Mouse (Mus musculus) heart, postnatal 0 days (tissue): ENCODE measurements at regions not wholly inside any gene's neighbourhood (a gene's known extent, or its start where the extent isn't known, plus 50 kb on each side); places are given as distances from the start of the nearest gene placed in this dataset.
A peak's percentile ranks its signal among the peaks of the same experiment; 100 is the strongest.

Experiments used
- ATAC-seq: fragments of 200-750 bp; cut with Nextera tagmentation; 2 replicates; pipeline ENCODE4 v1.8.0; 2017; ENCODE audit warnings: low read depth, moderate number of reproducible peaks, moderate library complexity; ENCODE audit not compliant: insufficient read depth
- DNase-seq: peaks from one replicate; pipeline ENCODE4 v3.0.0-alpha.2; 2016; ENCODE audit warnings: low spot score
- H3K27ac ChIP-seq: fragments of 300-500 bp; sonication (generic); 2 replicates; pipeline ENCODE4 v1.5.1; 2014; ENCODE audit warnings: low read depth, mild to moderate bottlenecking
- H3K27me3 ChIP-seq: fragments of 300-500 bp; sonication (generic); 2 replicates; pipeline ENCODE4 v1.6.1; 2014; ENCODE audit warnings: low read length, mixed read lengths; ENCODE audit not compliant: control insufficient read depth, insufficient read depth
- H3K36me3 ChIP-seq: fragments of 300-500 bp; sonication (generic); replicated peaks from 2 replicates; pipeline ENCODE4 v1.6.1; 2014; ENCODE audit warnings: low read length, mixed read lengths; ENCODE audit not compliant: control insufficient read depth, insufficient read depth
- H3K4me1 ChIP-seq: fragments of 300-500 bp; sonication (generic); 2 replicates; pipeline ENCODE4 v1.6.1; 2014; ENCODE audit warnings: antibody characterized with exemption; ENCODE audit not compliant: control insufficient read depth, insufficient read depth
- H3K4me2 ChIP-seq: fragments of 300-500 bp; sonication (generic); 2 replicates; pipeline ENCODE4 v1.6.1; 2014; ENCODE audit warnings: low read depth, mild to moderate bottlenecking, low read length, moderate library complexity
- H3K4me3 ChIP-seq: fragments of 300-500 bp; sonication (generic); 2 replicates; pipeline ENCODE4 v1.5.1; 2014; ENCODE audit warnings: low read depth, low read length
- H3K9ac ChIP-seq: fragments of 300-500 bp; sonication (generic); replicated peaks from 2 replicates; pipeline ENCODE4 v1.6.1; 2014; ENCODE audit warnings: low read depth, low read length, mixed read lengths
- H3K9me3 ChIP-seq: fragments of 300-500 bp; sonication (generic); replicated peaks from 2 replicates; pipeline ENCODE4 v1.6.1; 2016; ENCODE audit warnings: low read length; ENCODE audit not compliant: control insufficient read depth
- CTCF ChIP-seq: IDR thresholded peaks from 2 replicates; pipeline ENCODE4 v1.5.1; 2016; ENCODE audit warnings: antibody characterized with exemption, control low read depth, low read depth
- EP300 ChIP-seq: IDR thresholded peaks from 2 replicates; pipeline ENCODE4 v1.6.1; 2016; ENCODE audit warnings: antibody characterized with exemption, low read depth
- WGBS: fragments of 180-500 bp; shearing (Covaris S2); extraction: QIAGEN DNeasy Blood & Tissue Kit; methylation state at CpG from one replicate; pipeline ENCODE4 v1.1.7; 2014; 5-methylcytosine and 5-hydroxymethylcytosine counted together

- 45% methylated on average over 5 of the region's 5 CpGs for WGBS
- Histone ChIP-seq H3K4me2 (no peak overlapping the region), H3K9me3 (0 out of 2 replicates have a peak, but pooled peaks cover 3% of the 10 kb centered on the region), H3K9ac (no peak overlapping the region), H3K4me1 (no peaks in the 10 kb centered on the region), H3K36me3 (no peaks in the 10 kb centered on the region), H3K27ac (no peak overlapping the region), H3K27me3 (peaks cover 7% of the 10 kb centered on the region; the same call in 1 of the 2 replicates), H3K4me3 (no peak overlapping the region)
- DNase-seq, result no peak
- TF ChIP-seq EP300, result no peak
- ATAC-seq, result no peak
These were observed 215.3 kb upstream of the Zfp637 start for GRCm38 (mm10) chr6:117625716-117626115.

GRCm38 (mm10) chr6:117627461-117627860 is 213.5 kb upstream of the Zfp637 start:
- no peak for DNase-seq
- Histone ChIP-seq H3K9ac (no peak overlapping the region), H3K27me3 (no peaks in the 10 kb centered on the region; the same call in 1 of the 2 replicates), H3K4me1 (no peaks in the 10 kb centered on the region), H3K9me3 (0 out of 2 replicates have a peak, but pooled peaks cover 3% of the 10 kb centered on the region), H3K4me2 (no peak overlapping the region), H3K27ac (no peak overlapping the region), H3K36me3 (no peaks in the 10 kb centered on the region), H3K4me3 (no peak overlapping the region)
- 77% methylated on average over 3 of the region's 3 CpGs for WGBS
- TF ChIP-seq CTCF, result no peak
- ATAC-seq, result no peak

- no peaks in the 10 kb centered on the region for H3K36me3 ChIP-seq
- no peak overlapping the region for H3K9ac ChIP-seq
- no peak overlapping the region for H3K27ac ChIP-seq
- 0 out of 2 replicates have a peak, but pooled peaks cover 3% of the 10 kb centered on the region for H3K27me3 ChIP-seq
- 44% methylated on average over 8 of the region's 8 CpGs for WGBS
- H3K9me3 ChIP-seq, result no peaks in the 10 kb centered on the region
- TF ChIP-seq CTCF (peak; percentile 21), EP300 (no peak)
- ATAC-seq, result no peak
- H3K4me3 ChIP-seq, result no peak overlapping the region
- no peaks in the 10 kb centered on the region for H3K4me1 ChIP-seq
- peak; percentile 22 for DNase-seq
- H3K4me2 ChIP-seq, result no peak overlapping the region
These were observed 194.4 kb upstream of the Zfp637 start for GRCm38 (mm10) chr6:117646628-117647027.

GRCm38 (mm10) chr6:117650541-117650940 is 190.4 kb upstream of the Zfp637 start:
- Histone ChIP-seq H3K36me3 (no peaks in the 10 kb centered on the region), H3K4me2 (no peak overlapping the region), H3K27me3 (0 out of 2 replicates have a peak, but pooled peaks cover 3% of the 10 kb centered on the region), H3K4me3 (no peak overlapping the region), H3K4me1 (no peaks in the 10 kb centered on the region), H3K9me3 (no peaks in the 10 kb centered on the region), H3K27ac (no peak overlapping the region), H3K9ac (no peak overlapping the region)
- 72% methylated on average over 5 of the region's 5 CpGs for WGBS
- TF ChIP-seq EP300, result no peak
- no peak for TF ChIP-seq CTCF
- ATAC-seq, result no peak
- DNase-seq, result no peak

GRCm38 (mm10) chr6:117651551-117651950 is 189.4 kb upstream of the Zfp637 start:
- no peak for DNase-seq
- Histone ChIP-seq H3K4me3 (no peak overlapping the region), H3K4me1 (no peaks in the 10 kb centered on the region), H3K36me3 (no peaks in the 10 kb centered on the region), H3K4me2 (no peak overlapping the region), H3K9me3 (no peaks in the 10 kb centered on the region), H3K27me3 (0 out of 2 replicates have a peak, but pooled peaks cover 3% of the 10 kb centered on the region), H3K9ac (no peak overlapping the region), H3K27ac (no peak overlapping the region)
- ATAC-seq, result no peak
- 84% methylated on average over 4 of the region's 4 CpGs for WGBS
- TF ChIP-seq CTCF (no peak), EP300 (no peak)

- Histone ChIP-seq H3K27ac (no peak overlapping the region), H3K9ac (no peak overlapping the region), H3K4me1 (no peaks in the 10 kb centered on the region), H3K4me3 (no peak overlapping the region), H3K27me3 (0 out of 2 replicates have a peak, but pooled peaks cover 3% of the 10 kb centered on the region), H3K4me2 (no peak overlapping the region), H3K9me3 (no peaks in the 10 kb centered on the region), H3K36me3 (no peaks in the 10 kb centered on the region)
- 31% methylated on average over 3 of the region's 3 CpGs for WGBS
- DNase-seq (no peak), ATAC-seq (no peak)
- TF ChIP-seq CTCF, result no peak
- no peak for TF ChIP-seq EP300
These were observed 189.0 kb upstream of the Zfp637 start for GRCm38 (mm10) chr6:117652012-117652411.
